Mouse (Mus musculus) gonadal fat pad, adult 2 months (tissue): ENCODE results near the gene Hykk. TPM values are rescaled to one million over a fixed set of nuclear protein-coding genes. Genes with fewer than 3 reads are reported as not detected.
A peak's percentile ranks its signal among the peaks of the same experiment; 100 is the strongest.
"Not testable (repeated sequence)": the region's sequence is repeated elsewhere in the genome, so short reads cannot be mapped to it uniquely, and the experiment has no call there.

Experiments used
- DNase-seq: peaks from one replicate; pipeline ENCODE4 v3.0.0-alpha.2; 2012; ENCODE audit warnings: low read depth
- polyA plus RNA-seq: library from polyadenylated mRNA; depleted of rRNA; stranded (reverse); fragments of >200 nt; gene quantifications from 2 replicates; pipeline ENCODE4 v1.2.3, GENCODE M21; 2012; rRNA removed

The Hykk gene
- 1.3 and 2.1 TPM in 2 replicates for polyA plus RNA-seq

- peak; percentile 71 for DNase-seq
Observed at GRCm38 (mm10) chr9:54917010-54917677, at the start of gene Hykk. Gene Hykk, plus strand, starts transcription at chr9:54917283.

- no peak for DNase-seq
Observed at GRCm38 (mm10) chr9:54878759-54879158, 38.3 kb upstream of the Hykk start.

- DNase-seq: no peak
Observed at GRCm38 (mm10) chr9:54892111-54892510, 25.0 kb upstream of the Hykk start.

GRCm38 (mm10) chr9:54897097-54897496 is 20.0 kb upstream of the Hykk start:
- no peak for DNase-seq

- DNase-seq: no peak
Observed at GRCm38 (mm10) chr9:54909446-54909845, 7.6 kb upstream of the Hykk start.

GRCm38 (mm10) chr9:54915576-54915975 is 1.5 kb upstream of the Hykk start:
- no peak for DNase-seq

- DNase-seq: no peak
Observed at GRCm38 (mm10) chr9:54916401-54916800, 682 bp upstream of the Hykk start.

GRCm38 (mm10) chr9:54918191-54918590 is 1.1 kb downstream of the Hykk start:
- DNase-seq: no peak

GRCm38 (mm10) chr9:54918781-54919180 is 1.7 kb downstream of the Hykk start:
- DNase-seq: no peak

- DNase-seq: no peak
Observed at GRCm38 (mm10) chr9:54919946-54920345, 2.9 kb downstream of the Hykk start.

GRCm38 (mm10) chr9:54930741-54931140 is 13.7 kb downstream of the Hykk start:
- DNase-seq: no peak

GRCm38 (mm10) chr9:54931765-54932164 is 14.7 kb downstream of the Hykk start:
- no peak for DNase-seq

- no peak for DNase-seq
Observed at GRCm38 (mm10) chr9:54932379-54932778, 15.3 kb downstream of the Hykk start.

GRCm38 (mm10) chr9:54942071-54942470 is 25.0 kb downstream of the Hykk start:
- DNase-seq: no peak

GRCm38 (mm10) chr9:54944467-54944866 is 27.4 kb downstream of the Hykk start:
- DNase-seq: no peak

- DNase-seq: no peak
Observed at GRCm38 (mm10) chr9:54946256-54946655, 29.2 kb downstream of the Hykk start.

- no peak for DNase-seq
Observed at GRCm38 (mm10) chr9:54949465-54949864, 32.4 kb downstream of the Hykk start.

GRCm38 (mm10) chr9:54950162-54950561 is 33.1 kb downstream of the Hykk start:
- DNase-seq: not testable (repeated sequence)

- peak; percentile 74 for DNase-seq
Observed at GRCm38 (mm10) chr9:54950575-54951321, 33.7 kb downstream of the Hykk start, which contains the start of the genes Psma4 and AY074887. Gene Psma4, plus strand, starts transcription at chr9:54950790. Gene AY074887, minus strand, starts transcription at chr9:54950998.

- no peak for DNase-seq
Observed at GRCm38 (mm10) chr9:54961059-54961458, 44.0 kb downstream of the Hykk start.

GRCm38 (mm10) chr9:54963669-54964068 is 46.6 kb downstream of the Hykk start:
- DNase-seq: no peak

GRCm38 (mm10) chr9:54969972-54970637 is 53.0 kb downstream of the Hykk start:
- no peak for DNase-seq

GRCm38 (mm10) chr9:54980674-54981073 is 63.6 kb downstream of the Hykk start, which contains the start of gene Chrna5:
Gene Chrna5, plus strand, starts transcription at chr9:54980880.
- DNase-seq: no peak
